Mouse (Mus musculus) neural tube, embryonic 13.5 days (tissue): ENCODE measurements around the gene 5031439G07Rik. TPM values are rescaled to one million over a fixed set of nuclear protein-coding genes. Genes with fewer than 3 reads are reported as not detected.

ENCODE experiments used
- ATAC-seq: fragments of 200-750 bp; cut with Nextera tagmentation; 2 replicates; pipeline ENCODE4 v1.8.0; 2017; ENCODE audit warnings: low read depth, mild to moderate bottlenecking, moderate TSS enrichment, moderate library complexity
- H3K27ac ChIP-seq: fragments of 300-500 bp; sonication (generic); replicated peaks from 2 replicates; pipeline ENCODE4 v1.5.1; 2015; ENCODE audit warnings: moderate library complexity, mild to moderate bottlenecking, inconsistent platforms
- H3K27me3 ChIP-seq: fragments of 300-500 bp; sonication (generic); 2 replicates; pipeline ENCODE4 v1.6.1; 2015; ENCODE audit warnings: mild to moderate bottlenecking, inconsistent platforms
- H3K36me3 ChIP-seq: fragments of 300-500 bp; sonication (generic); 2 replicates; pipeline ENCODE4 v1.6.1; 2015; ENCODE audit warnings: mild to moderate bottlenecking, inconsistent platforms
- H3K4me1 ChIP-seq: fragments of 300-500 bp; sonication (generic); replicated peaks from 2 replicates; pipeline ENCODE4 v1.6.1; 2015; ENCODE audit warnings: inconsistent platforms
- H3K4me2 ChIP-seq: fragments of 300-500 bp; sonication (generic); 2 replicates; pipeline ENCODE4 v1.6.1; 2015; ENCODE audit warnings: inconsistent platforms, mild to moderate bottlenecking, moderate library complexity
- H3K4me3 ChIP-seq: fragments of 300-500 bp; sonication (generic); 2 replicates; pipeline ENCODE4 v1.5.1; 2015; ENCODE audit warnings: mild to moderate bottlenecking, inconsistent platforms
- H3K9ac ChIP-seq: fragments of 300-500 bp; sonication (generic); 2 replicates; pipeline ENCODE4 v1.6.1; 2015; ENCODE audit warnings: moderate library complexity, mild to moderate bottlenecking, inconsistent platforms
- H3K9me3 ChIP-seq: fragments of 300-500 bp; sonication (generic); 2 replicates; pipeline ENCODE4 v1.6.1; 2016; ENCODE audit warnings: inconsistent platforms
- WGBS: fragments of 180-500 bp; shearing (Covaris S2); methylation state at CpG from one replicate; pipeline ENCODE4 v1.1.7; 2015; 5-methylcytosine and 5-hydroxymethylcytosine counted together
- polyA plus RNA-seq: library from polyadenylated mRNA; unstranded; fragments of >200 nt; fragmentation: Nextera tagmentation; extraction: Ambion mirVana; gene quantifications from 2 replicates; pipeline ENCODE4 v1.2.1, GENCODE M21; 2015

The 5031439G07Rik gene
- polyA plus RNA-seq, 1 experiment from 2014 or later = 18.8 TPM

DNA sequence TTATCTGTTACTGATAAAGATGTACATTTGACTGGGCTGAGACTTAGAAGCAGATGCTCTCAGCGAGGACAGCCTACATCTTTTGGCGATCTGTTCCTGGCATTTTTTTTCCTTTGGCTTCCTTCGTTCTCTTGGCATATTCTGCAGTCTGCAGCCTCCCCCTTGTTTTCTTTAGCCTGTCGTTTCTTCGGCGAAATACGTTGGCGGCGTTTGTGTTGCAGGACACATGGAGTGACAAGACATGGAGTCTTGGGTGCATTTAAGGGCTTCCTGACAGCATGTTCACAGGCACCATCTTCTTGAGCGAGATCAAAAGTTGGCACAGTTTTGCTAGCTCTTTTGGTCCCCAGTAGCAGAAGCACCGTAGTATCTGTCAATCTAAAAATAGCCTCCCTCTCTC is 27.4 kb upstream of the 5031439G07Rik start:
- Histone ChIP-seq H3K4me1 (peaks cover 23% of the 10 kb centered on the region), H3K27ac (no peak overlapping the region), H3K36me3 (no peaks in the 10 kb centered on the region), H3K4me3 (no peak overlapping the region), H3K9ac (no peak overlapping the region), H3K9me3 (no peaks in the 10 kb centered on the region), H3K27me3 (peaks cover 17% of the 10 kb centered on the region; the same call in 1 of the 2 replicates), H3K4me2 (no peak overlapping the region)
- 84% methylated on average over 11 of the region's 11 CpGs for WGBS
- no peak for ATAC-seq

DNA sequence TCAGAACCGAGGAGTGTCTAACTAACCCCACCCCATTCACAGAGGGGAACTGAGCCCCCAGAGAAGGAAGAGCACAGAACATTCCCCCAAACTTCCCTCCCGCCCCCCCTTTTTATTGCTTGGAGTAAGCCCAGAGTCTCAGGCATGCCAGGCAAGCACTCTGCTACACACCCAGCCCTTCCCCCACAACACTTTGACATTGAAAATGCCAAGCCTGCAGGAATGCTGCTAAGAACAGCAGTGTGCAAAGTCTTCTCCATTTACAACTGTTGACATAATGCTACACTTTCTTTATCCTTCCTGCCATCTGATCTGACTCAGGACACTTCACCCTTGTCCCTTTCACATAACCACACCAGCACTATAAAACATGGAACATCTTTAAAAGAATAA is 24.3 kb upstream of the 5031439G07Rik start:
- H3K4me1 ChIP-seq = peaks cover 23% of the 10 kb centered on the region
- H3K4me3 ChIP-seq = no peak overlapping the region
- H3K27me3 ChIP-seq = peaks cover 14% of the 10 kb centered on the region; the same call in 1 of the 2 replicates
- no peaks in the 10 kb centered on the region for H3K36me3 ChIP-seq
- H3K9me3 ChIP-seq = no peaks in the 10 kb centered on the region
- H3K4me2 ChIP-seq = no peak overlapping the region
- 24% methylated on average over 2 of the region's 2 CpGs for WGBS
- no peak for ATAC-seq
- H3K9ac ChIP-seq = no peak overlapping the region
- H3K27ac ChIP-seq = no peak overlapping the region

DNA sequence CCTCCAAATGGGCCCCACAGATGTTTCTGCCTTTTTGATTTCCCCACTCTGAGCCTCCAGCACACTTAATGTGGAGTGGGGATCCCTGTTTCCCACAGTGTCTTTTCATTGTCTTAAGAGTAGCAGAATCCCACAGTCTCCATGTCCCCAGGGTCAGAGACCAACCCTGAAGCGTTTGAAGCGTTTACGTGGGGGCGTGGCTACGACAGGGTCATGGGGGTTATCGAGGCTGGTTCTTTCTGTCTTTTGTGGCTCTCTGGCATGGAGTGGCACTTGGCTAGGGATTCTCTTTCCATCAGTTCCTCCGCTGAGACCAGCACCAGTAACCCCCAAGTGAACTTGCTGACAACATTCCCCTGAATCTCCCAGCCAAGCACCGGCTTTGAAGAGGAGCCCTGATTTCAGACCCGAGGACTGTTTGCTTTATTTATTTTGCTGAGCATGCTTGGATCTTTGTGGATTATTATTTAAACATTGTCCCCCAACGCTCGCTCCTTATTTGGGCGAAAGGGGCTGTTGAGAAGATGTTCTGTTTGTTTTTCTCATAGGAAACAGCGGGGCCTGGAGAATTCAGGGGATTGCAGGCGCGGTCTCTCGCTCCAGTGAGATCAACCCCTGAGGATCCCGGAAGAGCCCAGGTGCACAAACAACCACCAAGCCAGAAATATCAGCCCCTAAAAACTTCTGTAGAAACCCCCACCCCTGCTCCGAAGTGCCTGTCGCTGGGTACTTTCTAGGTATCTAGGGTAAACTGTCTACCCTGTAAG is 23.7 kb upstream of the 5031439G07Rik start:
- H3K4me1 ChIP-seq = peaks cover 19% of the 10 kb centered on the region
- 0 out of 2 replicates have a peak overlapping the region, but pooled peaks have one; percentile 47 for H3K27ac ChIP-seq
- no peak overlapping the region for H3K9ac ChIP-seq
- peaks cover 9% of the 10 kb centered on the region; the same call in 1 of the 2 replicates for H3K27me3 ChIP-seq
- no peaks in the 10 kb centered on the region for H3K36me3 ChIP-seq
- no peak overlapping the region for H3K4me2 ChIP-seq
- H3K4me3 ChIP-seq = no peak overlapping the region
- no peaks in the 10 kb centered on the region for H3K9me3 ChIP-seq
- ATAC-seq = no peak
- 30% methylated on average over 19 of the region's 19 CpGs for WGBS

DNA sequence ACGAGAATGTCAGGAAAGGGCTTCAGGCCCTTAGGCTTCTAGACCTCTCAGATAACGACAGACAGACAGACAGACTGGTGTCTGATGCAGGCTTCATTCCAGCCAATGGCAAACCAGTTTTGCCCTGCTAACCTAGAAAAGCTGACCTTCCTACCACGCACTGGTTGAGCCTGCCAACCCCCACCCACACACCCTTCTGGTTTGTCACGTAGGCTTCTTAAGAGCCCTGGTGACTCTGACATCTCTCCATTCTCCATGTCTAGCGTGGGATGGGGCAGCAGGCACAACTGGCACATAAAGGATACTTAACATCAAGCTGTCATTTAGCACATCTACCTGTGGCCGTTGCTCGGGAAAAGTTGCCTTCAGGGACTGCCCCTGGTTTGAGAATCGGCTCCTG is 21.3 kb upstream of the 5031439G07Rik start:
- WGBS = 86% methylated on average over 8 of the region's 8 CpGs
- Histone ChIP-seq H3K36me3 (no peaks in the 10 kb centered on the region), H3K4me1 (peaks cover 14% of the 10 kb centered on the region), H3K9ac (no peak overlapping the region), H3K27ac (no peak overlapping the region), H3K9me3 (no peaks in the 10 kb centered on the region), H3K27me3 (0 out of 2 replicates have a peak, but pooled peaks cover 4% of the 10 kb centered on the region), H3K4me2 (no peak overlapping the region), H3K4me3 (no peak overlapping the region)
- ATAC-seq = no peak

DNA sequence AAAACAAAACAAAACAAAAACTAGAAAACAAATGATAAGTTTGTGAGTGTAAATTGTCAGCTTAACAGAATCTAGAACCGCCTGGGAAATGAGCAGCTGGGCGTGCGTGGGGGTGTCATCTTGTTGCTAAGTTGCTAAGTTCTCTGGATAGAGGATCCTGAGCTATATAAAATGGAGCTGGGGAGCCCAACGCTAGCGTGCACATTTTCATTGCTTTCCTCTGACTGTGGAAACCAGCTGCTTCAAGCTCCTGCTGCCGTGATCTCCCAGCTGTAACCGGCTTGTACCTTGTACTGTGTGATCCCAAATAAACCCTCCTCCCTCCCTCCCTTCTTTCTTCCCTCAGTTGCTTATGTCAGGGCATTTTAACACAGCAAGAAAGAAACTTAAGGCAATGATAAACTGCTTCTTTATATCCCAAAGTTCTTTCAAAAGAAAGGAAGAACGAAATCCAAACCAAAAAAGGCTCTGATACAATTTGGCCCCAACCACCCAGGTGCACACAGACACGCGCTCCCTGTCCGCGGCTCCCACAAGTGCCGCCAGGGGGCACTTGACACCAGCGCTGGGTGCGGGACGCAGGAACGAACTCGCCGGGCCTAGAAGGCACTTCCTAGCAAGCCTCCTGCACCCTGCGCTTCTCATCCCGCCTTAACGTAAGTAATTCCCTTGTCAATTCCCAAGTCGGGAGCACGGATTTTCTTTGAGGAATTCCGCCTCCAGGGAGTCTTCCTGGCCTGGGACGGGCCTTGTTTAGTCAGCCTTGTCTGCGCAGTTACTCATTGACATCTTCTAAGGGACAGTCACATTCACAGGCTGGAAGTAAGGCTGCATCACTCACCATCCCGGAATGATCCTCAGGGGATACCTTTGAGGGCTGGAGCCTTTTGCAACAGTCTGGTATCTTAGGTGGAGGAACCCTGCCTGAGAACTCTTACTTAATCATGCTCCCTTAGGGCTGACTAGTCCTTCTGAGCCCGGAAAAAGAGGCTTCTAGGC is 12.9 kb upstream of the 5031439G07Rik start:
- H3K27me3 ChIP-seq = peaks cover 4% of the 10 kb centered on the region
- no peak overlapping the region for H3K9ac ChIP-seq
- 20% methylated on average over 29 of the region's 29 CpGs for WGBS
- no peak overlapping the region for H3K4me2 ChIP-seq
- H3K4me1 ChIP-seq = no peaks in the 10 kb centered on the region
- no peak for ATAC-seq
- no peaks in the 10 kb centered on the region for H3K9me3 ChIP-seq
- H3K36me3 ChIP-seq = no peaks in the 10 kb centered on the region
- H3K27ac ChIP-seq = no peak overlapping the region
- no peak overlapping the region for H3K4me3 ChIP-seq

DNA sequence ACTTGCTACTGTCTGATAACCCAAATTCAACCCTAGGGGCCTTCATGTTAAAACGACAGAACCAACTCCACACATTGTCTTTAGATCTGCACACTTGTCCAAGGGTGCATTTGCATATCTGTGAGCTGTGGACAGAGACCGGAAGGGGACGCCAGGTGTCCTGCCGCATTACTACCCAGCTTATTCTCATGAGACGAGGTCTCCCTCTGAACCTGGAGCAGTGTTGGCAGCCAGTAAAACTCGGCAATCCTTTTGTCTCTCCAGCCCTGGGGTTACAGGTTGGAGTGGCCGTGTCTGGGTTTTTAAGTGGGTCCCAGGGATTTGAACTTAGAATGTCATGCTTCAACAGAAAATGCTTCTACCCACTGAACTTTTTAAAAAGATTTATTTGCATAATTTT is 11.6 kb upstream of the 5031439G07Rik start:
- Histone ChIP-seq H3K4me3 (no peak overlapping the region), H3K27me3 (peaks cover 4% of the 10 kb centered on the region), H3K4me2 (no peak overlapping the region), H3K36me3 (no peaks in the 10 kb centered on the region), H3K9me3 (no peaks in the 10 kb centered on the region), H3K9ac (no peak overlapping the region), H3K4me1 (no peaks in the 10 kb centered on the region), H3K27ac (no peak overlapping the region)
- ATAC-seq = no peak
- 64% methylated on average over 7 of the region's 7 CpGs for WGBS

DNA sequence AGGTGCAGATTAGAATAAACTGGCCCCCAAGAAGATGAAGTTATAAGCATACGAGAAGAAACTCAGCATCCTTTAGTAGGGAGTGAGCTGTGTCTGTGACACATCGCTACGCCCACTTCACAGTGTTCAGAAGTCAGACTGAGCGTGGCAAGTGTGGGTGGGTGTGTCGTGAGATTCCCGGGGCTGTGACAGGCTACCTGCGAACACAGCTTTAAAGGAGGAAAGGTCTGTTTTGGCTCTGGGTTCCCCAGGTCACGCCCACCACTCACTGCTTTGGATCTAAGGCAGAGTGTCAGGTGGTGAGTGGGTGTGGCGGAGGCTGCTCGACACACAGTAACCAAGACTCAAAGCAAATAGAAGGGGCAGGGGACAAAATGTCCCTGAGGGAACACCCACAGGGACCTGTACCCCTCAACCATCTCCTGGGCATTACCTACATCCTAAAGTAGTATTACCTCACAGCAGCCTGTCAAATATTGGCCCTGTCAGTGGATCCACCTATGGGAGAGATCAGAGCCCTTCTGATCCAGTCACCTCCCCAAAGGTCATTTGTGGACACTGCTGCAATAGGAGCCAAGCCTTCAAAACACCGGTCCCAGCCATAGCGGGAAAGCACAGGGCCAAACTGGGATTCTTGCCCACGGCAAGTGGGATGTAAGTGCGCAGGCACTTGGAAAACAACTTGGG is 9.6 kb upstream of the 5031439G07Rik start:
- 78% methylated on average over 14 of the region's 14 CpGs for WGBS
- ATAC-seq = no peak
- Histone ChIP-seq H3K36me3 (no peaks in the 10 kb centered on the region), H3K27ac (no peak overlapping the region), H3K4me3 (no peak overlapping the region), H3K9ac (no peak overlapping the region), H3K27me3 (peaks cover 4% of the 10 kb centered on the region), H3K4me2 (no peak overlapping the region), H3K9me3 (no peaks in the 10 kb centered on the region), H3K4me1 (no peaks in the 10 kb centered on the region)

DNA sequence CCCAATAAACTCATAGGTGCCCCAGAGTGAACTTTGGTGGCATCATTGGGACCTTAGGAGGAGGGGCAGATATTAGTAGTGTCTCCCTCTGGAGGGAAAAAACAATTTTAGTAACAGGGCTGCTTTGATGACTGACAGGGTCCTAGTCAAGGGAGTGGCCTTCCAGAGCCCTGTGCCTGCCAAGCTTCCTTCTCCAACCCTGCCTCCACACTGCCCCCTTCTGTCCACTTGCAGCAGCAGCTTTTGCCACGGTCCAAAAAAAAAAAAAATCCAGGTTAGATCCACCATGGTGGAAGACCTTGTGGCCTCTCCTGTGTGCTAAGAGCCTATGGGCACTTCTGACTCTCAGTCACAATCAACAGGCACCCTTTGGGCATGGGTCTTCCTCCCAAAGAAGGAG is 7.6 kb upstream of the 5031439G07Rik start:
- 0% methylated on average over 1 of the region's 1 CpGs for WGBS
- H3K9me3 ChIP-seq = no peaks in the 10 kb centered on the region
- H3K27ac ChIP-seq = no peak overlapping the region
- no peak for ATAC-seq
- H3K9ac ChIP-seq = no peak overlapping the region
- H3K36me3 ChIP-seq = no peaks in the 10 kb centered on the region
- no peak overlapping the region for H3K4me3 ChIP-seq
- no peak overlapping the region for H3K4me2 ChIP-seq
- no peaks in the 10 kb centered on the region for H3K4me1 ChIP-seq
- H3K27me3 ChIP-seq = no peaks in the 10 kb centered on the region

DNA sequence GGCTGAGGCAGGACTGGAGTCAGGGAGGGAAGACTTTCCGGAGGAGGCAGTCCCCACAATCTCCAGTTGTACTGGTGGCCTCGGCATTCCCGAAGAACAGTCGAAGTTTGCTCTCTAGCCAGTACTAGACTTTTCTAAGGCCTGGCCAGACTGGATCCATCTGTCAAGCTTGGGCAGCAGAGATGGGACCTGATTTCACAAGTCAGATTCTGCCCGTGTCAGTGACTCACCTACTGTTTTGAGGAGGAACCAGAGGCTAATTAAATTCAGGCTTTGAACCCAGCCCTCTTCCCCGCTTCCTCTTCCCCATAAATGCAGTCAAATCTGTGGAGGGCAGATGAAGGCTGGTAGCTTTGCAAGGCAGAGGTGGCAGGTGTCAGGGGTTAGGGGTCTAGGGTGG is 6.7 kb upstream of the 5031439G07Rik start:
- Histone ChIP-seq H3K4me2 (no peak overlapping the region), H3K4me3 (no peak overlapping the region), H3K9me3 (no peaks in the 10 kb centered on the region), H3K27ac (no peak overlapping the region), H3K27me3 (no peaks in the 10 kb centered on the region), H3K9ac (no peak overlapping the region), H3K4me1 (no peaks in the 10 kb centered on the region), H3K36me3 (no peaks in the 10 kb centered on the region)
- ATAC-seq = no peak
- 40% methylated on average over 6 of the region's 6 CpGs for WGBS

DNA sequence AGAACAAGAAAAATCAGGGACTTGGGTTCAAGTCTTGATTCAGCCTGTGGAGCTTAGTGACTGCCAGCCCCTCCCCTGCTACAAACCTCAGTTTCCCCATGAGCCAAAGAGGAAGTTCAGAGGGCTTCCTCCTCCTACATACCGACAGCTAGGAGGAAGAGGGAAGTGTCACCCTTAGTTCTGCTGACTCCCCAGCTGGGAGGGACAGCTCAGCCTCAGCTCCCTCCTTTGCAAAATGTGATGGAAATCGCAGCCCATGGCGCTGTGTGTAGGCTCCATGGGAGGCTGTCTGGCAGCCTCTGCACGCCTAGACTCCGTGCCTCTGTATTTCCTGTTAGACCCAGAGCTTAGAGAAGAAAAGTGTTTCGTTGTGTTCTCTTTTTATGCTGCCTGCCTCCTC is 6.1 kb upstream of the 5031439G07Rik start:
- no peak overlapping the region for H3K4me2 ChIP-seq
- no peak overlapping the region for H3K27ac ChIP-seq
- no peaks in the 10 kb centered on the region for H3K4me1 ChIP-seq
- H3K4me3 ChIP-seq = no peak overlapping the region
- H3K27me3 ChIP-seq = 0 out of 2 replicates have a peak, but pooled peaks cover 4% of the 10 kb centered on the region
- ATAC-seq = no peak
- H3K9me3 ChIP-seq = no peaks in the 10 kb centered on the region
- H3K36me3 ChIP-seq = no peaks in the 10 kb centered on the region
- WGBS = 41% methylated on average over 6 of the region's 6 CpGs
- H3K9ac ChIP-seq = no peak overlapping the region

DNA sequence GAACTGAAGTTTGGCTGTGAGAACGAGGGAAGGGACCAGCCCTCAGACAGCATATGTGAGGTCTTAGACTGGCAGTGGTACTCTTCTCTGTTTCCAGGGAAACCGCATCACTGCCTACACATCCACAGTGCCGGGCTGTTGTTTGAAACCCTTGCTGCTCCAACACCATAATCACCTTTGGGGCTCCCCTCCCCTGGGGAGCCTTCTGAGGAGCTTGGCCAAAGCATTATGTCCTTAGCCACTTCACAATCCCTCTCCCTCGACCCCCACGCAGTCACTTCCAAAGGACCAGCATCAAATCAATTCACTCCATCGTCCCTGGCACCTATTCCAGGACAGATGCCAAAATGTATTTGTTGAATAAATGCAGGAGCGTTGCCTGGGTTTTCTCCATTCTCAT is 1.4 kb upstream of the 5031439G07Rik start:
- H3K4me3 ChIP-seq = no peak overlapping the region

DNA sequence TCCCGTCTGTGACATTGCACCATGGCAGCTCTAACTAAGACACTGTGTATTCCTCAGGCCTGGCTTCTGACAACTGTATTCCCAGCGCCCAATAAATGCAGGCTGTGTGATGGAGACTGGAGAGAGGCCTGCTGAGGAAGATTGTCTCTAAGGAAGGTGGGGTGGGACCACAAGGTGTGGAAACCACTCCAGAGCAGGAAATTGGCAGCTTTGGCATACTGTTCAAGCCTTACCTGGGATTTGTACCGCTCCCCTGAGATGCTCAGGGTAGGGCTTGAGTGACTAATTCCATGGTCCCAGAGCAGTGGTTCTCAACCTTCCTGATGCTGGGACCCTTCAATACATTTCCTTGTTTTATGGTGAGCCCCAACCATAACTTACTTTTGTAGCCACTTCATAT is 747 bp upstream of the 5031439G07Rik start:
- Histone ChIP-seq H3K4me2 (no peak overlapping the region), H3K4me3 (no peak overlapping the region), H3K36me3 (no peaks in the 10 kb centered on the region), H3K9ac (no peak overlapping the region), H3K4me1 (peaks cover 37% of the 10 kb centered on the region), H3K27ac (no peak overlapping the region), H3K27me3 (peaks cover 10% of the 10 kb centered on the region; the same call in 1 of the 2 replicates), H3K9me3 (no peaks in the 10 kb centered on the region)
- no peak for ATAC-seq
- 75% methylated on average over 3 of the region's 3 CpGs for WGBS

More for the DNA sequence above, 1.4 kb upstream of the 5031439G07Rik start:
- peaks cover 10% of the 10 kb centered on the region; the same call in 1 of the 2 replicates for H3K27me3 ChIP-seq
- no peaks in the 10 kb centered on the region for H3K36me3 ChIP-seq
- 57% methylated on average over 7 of the region's 7 CpGs for WGBS
- peaks cover 34% of the 10 kb centered on the region for H3K4me1 ChIP-seq
- H3K27ac ChIP-seq = no peak overlapping the region
- H3K9ac ChIP-seq = no peak overlapping the region
- no peak overlapping the region for H3K4me2 ChIP-seq
- no peaks in the 10 kb centered on the region for H3K9me3 ChIP-seq
- no peak for ATAC-seq
